Mouse (Mus musculus) T-cell, adult 2 months (primary cell): ENCODE data around the gene Neurl4.
A peak's percentile ranks its signal among the peaks of the same experiment; 100 is the strongest.

Experiments
- DNase-seq: peaks from one replicate; pipeline ENCODE4 v3.0.0; 2022; ENCODE audit warnings: low spot score

Neurl4 gene

GRCm38 (mm10) chr11:69881787-69882670, 18.8 kb upstream of the Neurl4 start:
- DNase-seq: no peak

DNA sequence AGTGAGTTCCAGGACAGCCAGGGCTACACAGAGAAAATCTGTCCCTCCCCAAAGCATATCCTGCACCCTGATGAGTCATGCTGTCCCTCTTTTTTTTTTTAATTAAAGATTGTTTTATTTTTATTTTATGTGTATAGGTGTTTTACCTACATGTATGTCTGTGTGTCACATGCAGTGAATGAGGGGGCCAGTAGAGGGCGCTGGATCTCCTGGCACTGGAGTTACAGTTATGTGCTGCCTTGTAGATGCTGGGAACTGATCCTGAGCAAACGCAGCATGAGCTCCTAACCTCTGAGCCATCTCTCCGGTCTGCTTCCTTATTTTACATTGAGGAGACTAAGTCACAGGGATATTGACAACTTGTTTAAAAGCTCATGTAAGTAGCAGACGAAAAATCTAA, 17.8 kb upstream of the Neurl4 start:
- DNase-seq: peak; percentile 62

- no peak for DNase-seq
These were observed 17.2 kb upstream of the Neurl4 start for GRCm38 (mm10) chr11:69883527-69884151.

DNA sequence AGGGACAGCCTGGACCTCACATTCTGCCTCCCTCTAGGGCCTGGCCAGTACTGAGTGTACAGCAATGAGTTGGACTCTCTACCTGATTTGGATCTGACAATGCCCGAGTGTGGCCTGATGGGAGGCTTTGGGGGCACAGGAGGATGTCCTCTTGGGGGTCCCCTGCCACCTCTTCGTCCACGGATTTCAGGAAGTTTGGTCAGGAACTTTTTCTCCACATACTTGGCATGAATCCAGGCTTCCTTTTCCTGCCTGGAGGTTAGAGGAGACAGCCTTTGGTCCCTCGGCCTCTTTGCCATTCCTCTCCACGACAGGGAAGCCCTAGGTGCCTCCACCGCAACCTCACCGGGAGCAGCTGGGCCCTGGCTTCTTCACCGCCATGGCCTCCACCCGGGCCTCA, 16.6 kb upstream of the Neurl4 start:
- DNase-seq: no peak

DNA sequence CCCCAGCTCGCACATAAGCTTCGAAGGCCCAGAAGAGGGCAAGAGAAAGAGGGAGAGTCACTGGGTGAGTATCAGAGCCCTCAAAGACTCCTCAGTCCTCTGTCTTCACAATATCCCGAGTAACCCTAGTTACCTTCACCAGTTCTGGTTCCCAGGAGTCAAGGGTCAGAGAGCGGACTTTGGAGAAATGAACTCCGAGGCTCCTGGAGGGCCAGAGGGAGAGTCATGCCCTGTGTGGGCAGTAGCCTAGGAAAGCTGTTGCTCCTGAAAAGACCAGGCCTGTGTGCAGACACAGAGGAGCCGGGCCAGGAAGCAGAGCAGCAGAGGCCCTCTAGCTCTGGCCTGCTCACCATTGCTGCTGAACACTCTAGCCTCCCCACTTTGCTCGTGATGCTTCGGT, 16.2 kb upstream of the Neurl4 start:
- DNase-seq: no peak

DNA sequence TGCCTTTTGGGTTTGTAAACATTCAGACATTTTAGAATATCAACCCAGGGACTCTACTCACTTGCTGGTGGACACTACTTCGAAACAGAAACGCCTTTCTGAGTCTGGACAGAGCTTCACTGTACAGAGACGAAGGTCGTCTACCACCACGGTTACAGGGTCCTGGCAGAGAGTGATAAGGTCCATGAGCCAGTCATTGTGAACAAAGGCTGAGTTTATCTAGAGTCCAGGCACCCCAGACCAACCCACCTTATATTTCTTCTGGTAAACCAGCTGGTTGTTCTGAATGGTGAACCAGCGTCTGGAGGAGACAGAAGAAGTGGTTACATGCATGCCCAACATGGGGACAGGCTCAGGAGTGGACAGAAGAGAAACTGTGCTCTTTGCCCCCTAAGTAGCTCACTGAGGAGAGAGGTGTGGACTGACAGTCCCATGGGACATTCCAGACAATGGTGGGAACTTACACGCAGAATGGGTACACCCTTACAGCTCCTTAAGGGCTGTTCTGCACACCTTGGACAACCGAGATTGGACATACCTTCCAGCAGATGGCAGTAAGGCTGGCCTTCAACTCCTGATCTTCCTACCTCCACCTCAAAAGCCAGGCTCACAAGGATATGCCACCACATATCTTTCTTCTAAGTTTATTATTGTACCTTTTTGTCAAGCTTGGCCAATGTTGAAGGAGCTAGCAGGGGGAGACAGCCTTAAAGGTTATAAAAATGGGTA, 13.8 kb upstream of the Neurl4 start:
- DNase-seq: no peak

- no peak for DNase-seq
These were observed 9.4 kb upstream of the Neurl4 start for GRCm38 (mm10) chr11:69891482-69891881.

DNA sequence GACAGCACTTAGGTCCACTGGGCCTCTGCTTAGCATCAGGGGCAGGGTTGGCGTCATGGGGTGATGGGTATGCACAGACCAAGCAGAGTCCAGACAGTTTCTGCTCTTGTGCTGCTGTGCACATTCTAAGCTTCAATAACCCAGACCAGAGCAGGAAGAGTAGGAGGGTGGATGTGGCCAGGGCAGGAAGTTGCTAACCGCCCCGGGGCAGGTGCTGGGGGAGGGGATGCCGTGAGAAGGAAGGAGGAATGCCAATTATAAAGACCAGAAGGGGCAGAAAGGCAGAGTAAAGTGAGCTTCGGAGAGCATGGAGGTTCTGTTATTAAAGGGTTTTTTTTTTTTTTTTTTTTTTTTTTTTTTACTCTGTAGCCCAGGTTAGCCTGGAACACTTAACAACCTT, 6.2 kb upstream of the Neurl4 start:
- DNase-seq: peak; percentile 84

DNA sequence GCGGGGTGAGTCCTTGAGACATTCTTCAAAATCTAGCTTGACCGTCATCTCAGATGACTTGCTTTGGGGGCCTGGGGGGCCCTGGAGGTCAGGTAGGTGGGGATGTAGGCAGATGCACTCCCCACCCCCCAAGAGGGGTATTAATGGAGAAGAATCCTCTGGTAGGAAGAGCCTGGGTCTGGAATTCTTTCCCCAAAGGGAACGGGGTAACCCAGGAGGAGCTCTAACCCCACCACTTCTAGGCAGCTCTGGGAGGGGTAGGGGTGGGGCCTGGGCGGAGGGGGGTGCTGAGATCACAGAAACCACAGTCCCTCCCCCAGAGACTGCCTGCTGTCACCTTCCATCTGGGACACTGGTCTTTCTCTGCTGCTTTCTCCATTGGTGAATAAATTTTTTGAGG, 5.6 kb upstream of the Neurl4 start, which contains the start of gene Acap1:
Acap1 (minus strand) TSS at position 249 of the 400 bp plus-strand sequence.
- DNase-seq: peak; percentile 51

DNA sequence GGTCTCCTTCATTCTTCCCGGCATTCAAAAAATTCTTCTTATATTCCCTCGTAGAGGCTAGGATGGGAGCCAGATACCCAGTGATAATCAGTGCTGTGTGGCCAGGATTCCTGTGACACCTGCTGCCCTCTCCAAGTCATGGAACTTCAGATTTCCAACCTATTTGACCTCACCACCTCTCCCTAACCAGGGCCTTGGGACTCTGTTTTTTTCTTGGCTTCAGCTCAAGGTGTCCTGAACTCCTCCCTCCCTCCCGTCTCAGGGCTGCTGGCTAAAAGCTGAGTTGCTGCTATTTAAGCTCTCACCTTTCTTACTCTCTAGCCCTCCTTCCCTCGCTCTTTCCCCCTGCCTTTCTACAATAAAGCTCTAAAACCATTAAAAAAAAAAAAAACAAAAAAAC, 1.0 kb upstream of the Neurl4 start:
- no peak for DNase-seq

GRCm38 (mm10) chr11:69901406-69901846, 554 bp downstream of the Neurl4 start:
- peak; percentile 88 for DNase-seq

DNA sequence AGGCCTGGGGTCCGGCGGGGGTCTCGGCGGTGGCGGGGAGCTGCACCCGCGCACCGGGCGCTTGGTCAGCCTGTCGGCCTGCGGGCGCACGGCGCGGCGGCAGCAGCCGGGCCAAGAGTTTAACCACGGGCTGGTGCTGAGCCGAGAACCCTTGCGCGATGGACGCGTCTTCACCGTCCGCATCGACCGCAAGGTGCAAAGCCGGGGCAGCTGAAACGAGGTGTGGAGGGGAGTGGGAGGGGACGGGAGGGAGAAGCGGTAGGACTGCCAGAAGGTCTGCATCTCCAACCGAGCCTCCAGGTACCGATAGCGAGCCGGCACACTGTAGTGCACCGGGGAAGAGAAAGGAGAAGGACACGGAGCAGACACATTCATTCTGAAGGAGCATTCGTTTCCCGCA, 1.1 kb downstream of the Neurl4 start:
- DNase-seq: no peak

- DNase-seq: no peak
These were observed 2.1 kb downstream of the Neurl4 start for GRCm38 (mm10) chr11:69902972-69903371.

- DNase-seq: no peak
These were observed 3.4 kb downstream of the Neurl4 start for GRCm38 (mm10) chr11:69904311-69904710.

DNA sequence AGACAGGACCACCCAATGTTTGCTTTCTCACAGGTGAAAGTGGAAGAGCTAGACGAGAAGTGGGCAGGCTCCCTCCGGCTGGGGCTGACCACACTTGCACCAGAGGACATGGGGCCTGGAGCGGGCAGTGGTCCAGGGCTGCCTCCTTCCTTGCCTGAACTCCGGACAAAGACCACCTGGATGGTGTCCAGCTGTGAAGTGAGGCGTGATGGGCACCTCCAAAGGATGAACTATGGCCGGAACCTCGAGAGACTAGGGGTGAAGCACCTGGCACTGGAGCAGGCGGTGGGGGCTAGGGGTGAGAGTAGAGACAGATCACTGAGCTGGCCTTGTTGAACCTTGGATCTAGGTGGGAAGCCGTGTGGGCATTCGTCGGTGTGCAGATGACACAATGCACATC, 7.8 kb downstream of the Neurl4 start:
- DNase-seq: no peak

DNA sequence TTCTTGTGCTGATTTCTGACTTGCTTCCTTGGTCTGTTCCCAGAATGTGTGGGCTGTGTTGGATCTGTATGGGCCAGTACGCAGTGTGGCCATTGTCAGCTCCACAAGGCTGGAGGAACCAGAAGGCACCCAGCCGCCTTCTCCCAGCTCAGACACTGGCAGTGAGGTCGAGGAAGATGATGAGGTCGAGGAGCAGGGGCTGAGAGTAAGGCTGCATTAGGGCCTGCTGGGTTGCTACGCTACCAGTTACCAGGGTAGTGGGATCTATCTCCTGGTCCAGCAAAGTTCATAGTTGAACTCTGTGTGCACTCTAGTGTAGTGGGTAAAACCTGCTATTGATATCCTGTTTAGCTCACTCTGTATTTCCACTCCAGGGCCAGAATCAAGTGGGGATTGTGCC, 8.3 kb downstream of the Neurl4 start:
- DNase-seq: no peak

GRCm38 (mm10) chr11:69910177-69910576, 9.3 kb downstream of the Neurl4 start:
- no peak for DNase-seq

DNA sequence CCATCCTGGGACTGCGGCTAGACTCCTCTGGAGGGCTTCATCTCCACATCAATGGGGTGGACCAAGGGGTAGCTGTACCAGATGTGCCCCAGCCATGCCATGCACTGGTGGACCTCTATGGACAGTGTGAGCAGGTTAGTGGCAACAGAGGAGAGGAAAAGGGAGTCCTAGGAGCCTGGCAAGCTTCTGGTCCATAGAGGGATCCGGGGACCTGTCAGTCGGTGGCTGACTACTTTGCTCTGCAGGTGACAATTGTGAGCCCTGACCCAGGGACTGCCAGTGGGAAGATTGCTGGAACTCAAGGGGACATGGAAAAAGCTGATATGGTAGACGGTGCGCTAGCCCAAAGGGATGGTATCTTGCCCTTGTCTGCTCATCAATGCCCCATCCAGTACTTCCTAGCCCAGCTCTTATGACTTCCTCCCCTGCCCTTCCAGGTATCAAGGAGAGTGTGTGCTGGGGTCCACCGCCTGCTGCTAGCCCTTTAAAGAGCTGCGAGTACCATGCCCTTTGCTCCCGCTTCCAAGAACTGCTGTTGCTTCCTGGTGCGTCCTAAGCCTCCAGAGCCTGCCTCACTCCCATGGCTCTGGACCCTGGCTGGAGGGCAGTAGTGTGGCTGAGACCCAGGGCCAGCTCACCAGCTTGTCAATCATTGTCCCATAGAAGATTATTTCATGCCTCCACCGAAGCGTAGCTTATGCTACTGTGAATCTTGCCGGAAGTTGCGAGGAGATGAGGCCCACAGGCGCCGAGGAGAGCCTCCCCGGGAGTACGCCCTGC, 10.1 kb downstream of the Neurl4 start:
- DNase-seq: no peak

- no peak for DNase-seq
These were observed 10.8 kb downstream of the Neurl4 start for GRCm38 (mm10) chr11:69911701-69912100.

DNA sequence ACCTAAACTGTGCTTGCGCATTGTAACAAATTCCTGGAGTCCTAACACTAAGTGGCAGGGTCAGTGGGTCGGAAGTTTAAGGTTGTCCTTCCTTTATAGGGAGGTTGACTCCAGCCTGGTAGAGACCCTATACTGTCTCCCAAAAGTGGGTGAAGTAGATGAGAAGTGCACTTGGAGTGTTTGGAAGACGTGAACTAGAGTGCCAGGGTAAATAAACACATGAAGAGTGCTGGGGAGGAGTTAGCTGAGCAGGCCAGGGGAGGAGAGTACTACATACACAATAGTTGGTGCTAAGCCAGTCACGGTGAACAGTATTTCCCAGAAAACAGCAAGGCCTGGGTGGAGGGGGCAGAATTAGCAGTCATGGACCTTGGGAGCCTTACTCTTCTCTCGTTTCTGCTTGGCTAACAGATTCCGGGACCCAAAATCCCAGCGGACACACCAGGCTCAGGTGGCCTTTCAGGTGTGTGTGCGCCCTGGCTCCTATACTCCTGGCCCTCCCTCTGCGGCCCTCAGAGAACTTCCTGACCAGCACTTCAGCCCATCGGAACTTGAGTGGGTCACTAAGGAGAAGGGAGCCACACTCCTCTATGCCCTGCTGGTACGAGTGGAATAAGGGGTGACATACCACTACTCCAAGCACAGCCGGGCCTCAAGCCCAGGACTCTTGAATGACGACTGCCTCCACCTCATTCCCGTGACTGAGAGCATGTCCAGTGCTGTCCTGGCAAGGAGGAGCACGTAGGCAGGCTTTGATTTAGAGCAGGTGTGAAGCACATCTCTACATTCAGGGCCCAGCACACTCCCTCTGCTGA, 12.1 kb downstream of the Neurl4 start:
- DNase-seq: no peak
